Mouse (Mus musculus) hindbrain, embryonic 14.5 days (tissue): ENCODE data around the gene Fkbp5. TPM values are rescaled to one million over a fixed set of nuclear protein-coding genes. Genes with fewer than 3 reads are reported as not detected.

Source experiments
- ATAC-seq: fragments of 200-750 bp; cut with Nextera tagmentation; 2 replicates; pipeline ENCODE4 v1.8.0; 2017; ENCODE audit warnings: moderate number of reproducible peaks, mild to moderate bottlenecking, moderate TSS enrichment, moderate library complexity; ENCODE audit not compliant: low FRiP score
- DNase-seq: peaks from one replicate; pipeline ENCODE4 v3.0.0-alpha.2; 2015; ENCODE audit warnings: low spot score
- H3K27ac ChIP-seq: fragments of 300-500 bp; sonication (generic); 2 replicates; pipeline ENCODE4 v1.5.1; 2014; ENCODE audit warnings: mild to moderate bottlenecking, moderate library complexity
- H3K27me3 ChIP-seq: fragments of 300-500 bp; sonication (generic); 2 replicates; pipeline ENCODE4 v1.6.1; 2014; ENCODE audit warnings: mild to moderate bottlenecking, low read length, mixed read lengths; ENCODE audit not compliant: control insufficient read depth, insufficient read depth
- H3K36me3 ChIP-seq: fragments of 300-500 bp; sonication (generic); replicated peaks from 2 replicates; pipeline ENCODE4 v1.6.1; 2014; ENCODE audit not compliant: control insufficient read depth, insufficient read depth
- H3K4me1 ChIP-seq: fragments of 300-500 bp; sonication (generic); replicated peaks from 2 replicates; pipeline ENCODE4 v1.6.1; 2014; ENCODE audit warnings: antibody characterized with exemption, low read length, mixed read lengths; ENCODE audit not compliant: control insufficient read depth, insufficient read depth
- H3K4me2 ChIP-seq: fragments of 300-500 bp; sonication (generic); replicated peaks from 2 replicates; pipeline ENCODE4 v1.6.1; 2014; ENCODE audit warnings: mild to moderate bottlenecking, moderate library complexity
- H3K4me3 ChIP-seq: fragments of 300-500 bp; sonication (generic); replicated peaks from 2 replicates; pipeline ENCODE4 v1.5.1; 2014; ENCODE audit warnings: mild to moderate bottlenecking, low read length
- H3K9ac ChIP-seq: fragments of 300-500 bp; sonication (generic); 2 replicates; pipeline ENCODE4 v1.6.1; 2014
- H3K9me3 ChIP-seq: fragments of 300-500 bp; sonication (generic); 2 replicates; pipeline ENCODE4 v1.6.1; 2016; ENCODE audit warnings: low read length; ENCODE audit not compliant: control insufficient read depth
- WGBS: fragments of 180-500 bp; shearing (Covaris S2); extraction: QIAGEN DNeasy Blood & Tissue Kit; methylation state at CpG from one replicate; pipeline ENCODE4 v1.1.7; 2014; 5-methylcytosine and 5-hydroxymethylcytosine counted together
- polyA plus RNA-seq: library from polyadenylated mRNA; unstranded; fragments of >200 nt; fragmentation: Nextera tagmentation; extraction: Ambion mirVana; gene quantifications from 2 replicates; pipeline ENCODE4 v1.2.1, GENCODE M21; 2014

Fkbp5 gene
- polyA plus RNA-seq, 1 experiment from 2014 or later = 9.8 TPM

- H3K4me3 ChIP-seq = no peak overlapping the region
- 72% methylated on average over 11 of the region's 11 CpGs for WGBS
These were observed 31.2 kb upstream of the Fkbp5 start for GRCm38 (mm10) chr17:28548550-28548949.

GRCm38 (mm10) chr17:28546925-28547324 is 29.6 kb upstream of the Fkbp5 start:
- no peak for DNase-seq
- Histone ChIP-seq H3K4me2 (no peak overlapping the region), H3K4me3 (no peak overlapping the region), H3K4me1 (no peaks in the 10 kb centered on the region), H3K9ac (no peak overlapping the region), H3K9me3 (no peaks in the 10 kb centered on the region), H3K27me3 (no peaks in the 10 kb centered on the region), H3K36me3 (no peaks in the 10 kb centered on the region), H3K27ac (no peak overlapping the region)
- 81% methylated on average over 1 of the region's 1 CpGs for WGBS
- no peak for ATAC-seq

More at GRCm38 (mm10) chr17:28548550-28548949, 31.2 kb upstream of the Fkbp5 start:
- no peak overlapping the region for H3K4me2 ChIP-seq
- no peak for ATAC-seq
- H3K27ac ChIP-seq = no peak overlapping the region
- no peaks in the 10 kb centered on the region for H3K4me1 ChIP-seq
- DNase-seq = no peak
- no peak overlapping the region for H3K9ac ChIP-seq
- no peaks in the 10 kb centered on the region for H3K36me3 ChIP-seq
- no peaks in the 10 kb centered on the region for H3K27me3 ChIP-seq
- H3K9me3 ChIP-seq = no peaks in the 10 kb centered on the region

GRCm38 (mm10) chr17:28537881-28538280 is 20.6 kb upstream of the Fkbp5 start:
- Histone ChIP-seq H3K4me1 (no peaks in the 10 kb centered on the region), H3K27ac (no peak overlapping the region), H3K4me3 (no peak overlapping the region), H3K9me3 (no peaks in the 10 kb centered on the region; the same call in 1 of the 2 replicates), H3K9ac (no peak overlapping the region), H3K27me3 (no peaks in the 10 kb centered on the region), H3K4me2 (no peak overlapping the region), H3K36me3 (no peaks in the 10 kb centered on the region)
- DNase-seq (no peak), ATAC-seq (no peak)
- WGBS = 47% methylated on average over 12 of the region's 12 CpGs

GRCm38 (mm10) chr17:28533327-28533726 is 16.0 kb upstream of the Fkbp5 start:
- no peaks in the 10 kb centered on the region for H3K4me1 ChIP-seq
- H3K9ac ChIP-seq = no peak overlapping the region
- H3K27me3 ChIP-seq = no peaks in the 10 kb centered on the region
- 90% methylated on average over 13 of the region's 13 CpGs for WGBS
- H3K9me3 ChIP-seq = no peaks in the 10 kb centered on the region
- H3K4me2 ChIP-seq = no peak overlapping the region
- ATAC-seq (no peak), DNase-seq (no peak)
- no peaks in the 10 kb centered on the region for H3K36me3 ChIP-seq
- no peak overlapping the region for H3K4me3 ChIP-seq
- no peak overlapping the region for H3K27ac ChIP-seq

GRCm38 (mm10) chr17:28532557-28532956 is 15.2 kb upstream of the Fkbp5 start:
- WGBS = 87% methylated on average over 7 of the region's 7 CpGs
- no peaks in the 10 kb centered on the region for H3K36me3 ChIP-seq
- DNase-seq = no peak
- no peak overlapping the region for H3K4me2 ChIP-seq
- ATAC-seq = no peak
- no peak overlapping the region for H3K4me3 ChIP-seq
- no peak overlapping the region for H3K9ac ChIP-seq
- H3K9me3 ChIP-seq = no peaks in the 10 kb centered on the region
- H3K27me3 ChIP-seq = no peaks in the 10 kb centered on the region
- H3K27ac ChIP-seq = no peak overlapping the region
- no peaks in the 10 kb centered on the region for H3K4me1 ChIP-seq

GRCm38 (mm10) chr17:28531946-28532345 is 14.6 kb upstream of the Fkbp5 start:
- H3K4me3 ChIP-seq = no peak overlapping the region
- H3K9me3 ChIP-seq = no peaks in the 10 kb centered on the region
- no peak overlapping the region for H3K27ac ChIP-seq
- no peak overlapping the region for H3K9ac ChIP-seq
- no peak overlapping the region for H3K4me2 ChIP-seq
- H3K4me1 ChIP-seq = no peaks in the 10 kb centered on the region
- 13% methylated on average over 18 of the region's 18 CpGs for WGBS
- H3K27me3 ChIP-seq = no peaks in the 10 kb centered on the region
- DNase-seq (no peak), ATAC-seq (no peak)
- H3K36me3 ChIP-seq = no peaks in the 10 kb centered on the region

DNA sequence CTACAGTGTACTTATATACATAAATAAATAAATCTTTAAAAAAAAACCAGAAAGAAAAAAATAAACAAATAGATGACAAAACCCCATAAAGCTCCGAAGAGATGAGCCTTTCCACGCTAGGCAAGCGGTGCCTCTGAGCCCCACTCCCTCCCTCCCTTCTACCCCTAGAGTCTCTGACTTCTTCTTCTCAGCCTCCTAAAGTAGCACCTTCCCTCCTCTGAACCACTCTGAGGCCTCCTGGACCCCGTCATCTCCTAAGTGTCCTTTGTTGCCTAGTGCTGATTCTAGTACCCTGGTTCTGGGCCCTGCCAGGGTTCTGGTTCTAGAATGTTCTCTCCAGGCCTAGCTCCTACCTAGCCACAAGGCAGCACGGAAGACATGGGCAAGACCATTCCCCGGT is 13.2 kb upstream of the Fkbp5 start, which contains the start of gene Armc12:
TSS of gene Armc12 (plus strand) at position 301 of the 400 bp plus-strand sequence.
- 92% methylated on average over 6 of the region's 6 CpGs for WGBS
- no peak for DNase-seq
- no peaks in the 10 kb centered on the region for H3K9me3 ChIP-seq
- ATAC-seq = no peak
- no peaks in the 10 kb centered on the region for H3K27me3 ChIP-seq
- no peak within 1 kb of the TSS for H3K9ac ChIP-seq
- no peaks in the 10 kb centered on the region for H3K4me1 ChIP-seq
- no peak within 1 kb of the TSS for H3K4me2 ChIP-seq
- H3K4me3 ChIP-seq = no peak within 1 kb of the TSS
- H3K36me3 ChIP-seq = no peaks in the 10 kb centered on the region
- no peak within 1 kb of the TSS for H3K27ac ChIP-seq

GRCm38 (mm10) chr17:28529116-28529515 is 11.8 kb upstream of the Fkbp5 start:
- Histone ChIP-seq H3K4me1 (no peaks in the 10 kb centered on the region), H3K4me2 (no peak overlapping the region), H3K36me3 (no peaks in the 10 kb centered on the region), H3K9me3 (no peaks in the 10 kb centered on the region), H3K27ac (no peak overlapping the region), H3K27me3 (no peaks in the 10 kb centered on the region), H3K9ac (no peak overlapping the region), H3K4me3 (no peak overlapping the region)
- 72% methylated on average over 4 of the region's 4 CpGs for whole genome bisulfite sequencing
- no peak for DNase-seq
- ATAC-seq = no peak

- no peaks in the 10 kb centered on the region for H3K36me3 ChIP-seq
- H3K4me2 ChIP-seq = peak overlapping the region; percentile 22; the same call in 1 of the 2 replicates
- no peak overlapping the region for H3K4me3 ChIP-seq
- no peak overlapping the region for H3K9ac ChIP-seq
- DNase-seq (peak; percentile 91), ATAC-seq (0 out of 2 replicates have a peak, but pooled peaks have one; percentile 47)
- no peak overlapping the region for H3K27ac ChIP-seq
- no peaks in the 10 kb centered on the region for H3K27me3 ChIP-seq
- H3K4me1 ChIP-seq = no peaks in the 10 kb centered on the region
- 5% methylated on average over 6 of the region's 6 CpGs for WGBS
- H3K9me3 ChIP-seq = no peaks in the 10 kb centered on the region
These were observed 10.7 kb upstream of the Fkbp5 start for GRCm38 (mm10) chr17:28528043-28528351.
